Mouse (Mus musculus) kidney, embryonic 15.5 days (tissue): ENCODE results near the gene Sertad2. TPM values are rescaled to one million over a fixed set of nuclear protein-coding genes. Genes with fewer than 3 reads are reported as not detected.
A peak's percentile ranks its signal among the peaks of the same experiment; 100 is the strongest.

ENCODE experiments used
- ATAC-seq: fragments of 200-750 bp; cut with Nextera tagmentation; replicated peaks from 2 replicates; pipeline ENCODE4 v1.8.0; 2017; ENCODE audit warnings: moderate TSS enrichment; ENCODE audit not compliant: low FRiP score
- H3K27ac ChIP-seq: fragments of 300-500 bp; sonication (generic); 2 replicates; pipeline ENCODE4 v1.5.1; 2015; ENCODE audit warnings: mild to moderate bottlenecking, inconsistent platforms
- H3K27me3 ChIP-seq: fragments of 300-500 bp; sonication (generic); 2 replicates; pipeline ENCODE4 v1.6.1; 2015; ENCODE audit warnings: inconsistent platforms
- H3K36me3 ChIP-seq: fragments of 300-500 bp; sonication (generic); 2 replicates; pipeline ENCODE4 v1.6.1; 2015; ENCODE audit warnings: inconsistent platforms
- H3K4me1 ChIP-seq: fragments of 300-500 bp; sonication (generic); 2 replicates; pipeline ENCODE4 v1.6.1; 2015; ENCODE audit warnings: inconsistent platforms
- H3K4me2 ChIP-seq: fragments of 300-500 bp; sonication (generic); 2 replicates; pipeline ENCODE4 v1.6.1; 2015; ENCODE audit warnings: moderate library complexity, mild to moderate bottlenecking, inconsistent platforms
- H3K4me3 ChIP-seq: fragments of 300-500 bp; sonication (generic); replicated peaks from 2 replicates; pipeline ENCODE4 v1.5.1; 2015; ENCODE audit warnings: mild to moderate bottlenecking, inconsistent platforms
- H3K9ac ChIP-seq: fragments of 300-500 bp; sonication (generic); 2 replicates; pipeline ENCODE4 v1.6.1; 2015; ENCODE audit warnings: mild to moderate bottlenecking, inconsistent platforms
- H3K9me3 ChIP-seq: fragments of 300-500 bp; sonication (generic); replicated peaks from 2 replicates; pipeline ENCODE4 v1.6.1; 2016; ENCODE audit warnings: inconsistent platforms
- WGBS: fragments of 180-500 bp; shearing (Covaris S2); methylation state at CpG from one replicate; pipeline ENCODE4 v1.1.7; 2015; ENCODE audit warnings: mixed read lengths; 5-methylcytosine and 5-hydroxymethylcytosine counted together
- polyA plus RNA-seq: library from polyadenylated mRNA; unstranded; fragments of >200 nt; fragmentation: Nextera tagmentation; extraction: Ambion mirVana; gene quantifications from 2 replicates; pipeline ENCODE4 v1.2.1, GENCODE M21; 2015

The Sertad2 gene
- polyA plus RNA-seq, 1 experiment from 2014 or later: 36.5 TPM

DNA sequence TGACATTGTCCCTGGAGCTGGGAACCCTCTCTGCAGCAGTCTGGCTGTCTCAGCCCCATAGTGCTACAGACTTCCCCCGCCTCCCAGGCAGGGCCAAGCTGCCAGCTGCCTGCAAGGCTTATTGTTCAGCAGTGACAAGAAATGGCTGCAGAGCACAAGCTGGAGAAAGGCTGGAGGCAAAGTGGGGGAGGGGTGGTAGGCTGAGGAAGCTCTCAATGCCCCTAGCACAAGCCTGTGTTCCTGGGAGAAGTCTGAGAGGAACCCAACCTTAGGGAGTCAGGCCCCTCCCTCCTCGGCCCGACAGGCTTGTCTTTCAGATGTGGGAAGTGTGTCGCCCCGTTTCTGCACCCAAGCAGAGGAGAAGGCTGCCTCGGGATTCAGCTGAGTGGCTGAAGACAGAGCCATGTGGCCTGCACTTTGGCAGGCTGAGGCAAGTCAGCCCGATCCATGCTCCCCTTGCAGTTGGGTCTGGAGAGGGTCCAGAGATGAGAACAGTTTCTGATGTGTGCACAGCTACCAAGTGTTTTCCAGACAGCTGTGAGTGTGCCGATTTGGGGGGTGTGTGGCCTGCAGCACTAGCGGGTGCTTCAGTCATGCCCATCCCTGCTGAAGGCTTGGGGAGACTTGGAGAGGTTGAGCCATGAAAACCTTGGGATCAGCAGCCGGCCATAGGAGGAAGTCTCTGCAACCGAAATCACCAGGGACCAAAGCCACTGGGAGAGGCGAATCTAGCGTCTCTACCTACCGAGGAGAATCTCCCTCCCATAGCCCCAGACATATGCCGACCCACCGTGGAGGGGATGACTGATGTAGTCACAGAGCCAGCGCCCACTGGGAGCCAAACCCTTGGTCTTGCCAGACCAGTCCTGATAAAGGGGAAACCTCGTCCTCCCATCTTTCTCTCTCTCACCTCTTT lies 113.0 kb downstream of the Sertad2 start:
- WGBS: 23% methylated on average over 18 of the region's 18 CpGs

DNA sequence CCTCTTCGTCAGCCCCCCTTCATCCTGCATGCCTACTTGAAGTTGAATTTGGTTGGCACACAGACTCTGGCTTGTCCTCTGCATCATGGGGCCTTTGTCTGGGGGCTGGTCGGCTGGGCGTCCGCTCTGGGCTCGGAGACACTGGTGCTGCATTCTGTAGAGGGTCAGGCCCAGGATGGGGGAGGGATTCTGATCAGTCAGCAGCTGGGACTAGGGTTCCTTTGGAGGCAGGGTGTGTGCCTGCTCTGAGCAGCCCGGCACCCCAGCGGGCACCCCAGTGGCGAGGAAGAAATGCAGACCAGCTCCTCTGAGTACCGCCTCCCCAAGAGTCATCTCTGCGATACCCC lies 113.6 kb downstream of the Sertad2 start:
- 47% methylated on average over 10 of the region's 10 CpGs for WGBS
- peaks cover 24% of the 10 kb centered on the region for H3K4me1 ChIP-seq
- H3K27ac ChIP-seq: peak overlapping the region; percentile 79
- H3K4me3 ChIP-seq: 0 out of 2 replicates have a peak overlapping the region, but pooled peaks have one; percentile 4
- no peak overlapping the region for H3K9ac ChIP-seq
- H3K36me3 ChIP-seq: peaks cover 9% of the 10 kb centered on the region
- H3K27me3 ChIP-seq: no peaks in the 10 kb centered on the region
- H3K9me3 ChIP-seq: no peaks in the 10 kb centered on the region
- no peak for ATAC-seq
- peak overlapping the region; percentile 46 for H3K4me2 ChIP-seq

More for the DNA sequence above, 113.0 kb downstream of the Sertad2 start:
- Histone ChIP-seq H3K36me3 (peaks cover 14% of the 10 kb centered on the region), H3K9ac (peak overlapping the region; percentile 35), H3K4me1 (peaks cover 23% of the 10 kb centered on the region), H3K4me2 (peak overlapping the region; percentile 46), H3K4me3 (0 out of 2 replicates have a peak overlapping the region, but pooled peaks have one; percentile 4), H3K27me3 (no peaks in the 10 kb centered on the region), H3K9me3 (no peaks in the 10 kb centered on the region), H3K27ac (peak overlapping the region; percentile 79)
- ATAC-seq: peak; percentile 81

DNA sequence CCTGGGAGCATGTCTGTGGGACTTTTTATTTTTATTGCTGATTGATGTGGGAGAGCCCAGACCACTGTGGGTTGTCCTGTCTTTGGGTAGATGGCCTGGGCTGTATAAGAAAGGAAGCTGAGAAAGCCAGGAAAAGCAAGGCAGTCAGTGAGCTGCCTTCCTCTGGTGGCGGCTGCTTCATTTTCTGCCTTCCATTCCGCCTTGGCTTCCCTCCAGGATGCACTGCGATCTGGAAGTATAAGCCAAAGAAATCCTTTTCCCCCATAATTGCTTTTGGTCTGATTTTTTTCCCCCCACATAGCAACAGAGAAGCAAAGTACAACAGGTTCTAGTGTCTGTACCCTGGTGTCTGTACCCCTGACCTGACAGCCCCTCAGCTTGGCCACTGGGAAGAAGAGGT lies 116.0 kb downstream of the Sertad2 start:
- H3K4me3 ChIP-seq: no peak overlapping the region
- no peaks in the 10 kb centered on the region; the same call in 1 of the 2 replicates for H3K36me3 ChIP-seq
- H3K4me1 ChIP-seq: peaks cover 24% of the 10 kb centered on the region
- 70% methylated on average over 3 of the region's 3 CpGs for whole genome bisulfite sequencing
- no peak overlapping the region for H3K4me2 ChIP-seq
- no peaks in the 10 kb centered on the region for H3K27me3 ChIP-seq
- ATAC-seq: no peak
- H3K9me3 ChIP-seq: no peaks in the 10 kb centered on the region
- no peak overlapping the region for H3K9ac ChIP-seq
- no peak overlapping the region for H3K27ac ChIP-seq

DNA sequence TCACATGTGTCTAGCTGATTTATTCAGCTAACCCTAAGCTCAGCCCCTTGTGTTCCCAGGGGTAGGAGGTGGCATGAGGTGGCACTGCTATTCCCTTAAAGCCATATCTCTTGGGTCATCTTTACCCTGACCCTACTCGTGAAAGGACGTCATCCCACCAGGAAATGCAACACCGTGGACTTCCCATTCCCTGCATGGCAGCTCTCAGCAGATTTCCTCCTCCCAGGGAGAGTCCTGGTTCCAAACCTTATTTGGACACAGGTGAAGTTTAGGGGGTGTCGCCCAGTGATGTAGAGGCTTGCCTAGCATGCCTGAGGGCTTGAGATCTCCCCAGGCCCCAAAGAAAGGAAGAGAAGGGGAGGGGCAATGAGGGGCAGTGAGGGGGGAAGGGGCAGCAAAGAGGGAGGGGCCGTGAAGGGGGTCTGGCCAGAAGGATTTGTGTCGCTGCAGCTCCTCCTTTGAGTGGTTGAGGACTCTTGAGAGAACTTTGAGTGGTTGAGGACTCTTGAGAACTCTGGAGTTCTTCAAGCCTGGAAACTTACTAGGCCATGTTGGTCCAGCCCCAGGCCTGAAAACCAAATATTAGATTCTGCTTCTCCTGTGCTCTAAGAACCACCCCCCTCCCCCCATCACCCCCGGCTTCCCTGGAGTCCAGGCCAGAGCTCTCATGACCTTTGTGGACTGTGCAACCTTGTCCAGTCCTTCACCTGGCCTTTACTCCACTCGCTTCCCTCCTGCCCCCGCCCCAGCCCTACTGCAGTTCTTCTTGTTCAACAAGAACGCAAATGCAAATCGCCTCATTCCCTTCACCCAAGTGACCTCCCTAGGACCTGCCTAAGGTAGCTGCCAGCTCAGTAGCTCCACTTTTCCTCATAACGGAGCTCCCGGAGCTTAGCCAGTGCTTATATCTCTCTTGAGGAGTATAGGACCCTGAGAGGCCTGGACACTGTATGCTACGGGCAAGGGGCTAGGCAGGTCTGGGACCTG lies 117.4 kb downstream of the Sertad2 start:
- H3K9me3 ChIP-seq: no peaks in the 10 kb centered on the region
- ATAC-seq: no peak
- H3K4me3 ChIP-seq: no peak overlapping the region
- no peak overlapping the region for H3K9ac ChIP-seq
- WGBS: 80% methylated on average over 14 of the region's 14 CpGs
- no peaks in the 10 kb centered on the region for H3K36me3 ChIP-seq
- H3K4me1 ChIP-seq: peaks cover 20% of the 10 kb centered on the region
- H3K27ac ChIP-seq: no peak overlapping the region
- H3K4me2 ChIP-seq: no peak overlapping the region
- H3K27me3 ChIP-seq: no peaks in the 10 kb centered on the region

DNA sequence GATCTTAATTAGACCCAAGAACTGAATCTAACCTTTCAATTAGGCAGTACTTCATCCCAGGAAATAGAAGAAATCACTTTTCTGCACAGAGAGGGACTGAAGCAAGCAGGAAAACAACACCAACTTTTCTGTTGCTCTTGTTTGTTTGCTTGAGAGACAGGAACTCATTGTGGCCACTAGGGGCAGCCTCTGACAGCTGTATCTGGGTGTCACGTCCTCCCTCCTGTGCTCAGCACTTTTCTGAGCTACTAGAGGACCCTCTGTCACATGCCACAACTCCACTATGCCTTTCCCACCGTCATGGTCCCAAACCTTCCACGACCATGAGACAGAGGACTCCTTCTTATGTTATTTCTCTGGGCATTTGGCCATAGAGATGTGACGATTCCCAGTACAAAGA lies 118.6 kb downstream of the Sertad2 start:
- no peaks in the 10 kb centered on the region for H3K36me3 ChIP-seq
- H3K27ac ChIP-seq: no peak overlapping the region
- no peaks in the 10 kb centered on the region for H3K9me3 ChIP-seq
- ATAC-seq: no peak
- H3K27me3 ChIP-seq: no peaks in the 10 kb centered on the region
- H3K4me2 ChIP-seq: no peak overlapping the region
- peaks cover 8% of the 10 kb centered on the region for H3K4me1 ChIP-seq
- H3K4me3 ChIP-seq: no peak overlapping the region
- no peak overlapping the region for H3K9ac ChIP-seq
- 37% methylated on average over 4 of the region's 4 CpGs for WGBS

DNA sequence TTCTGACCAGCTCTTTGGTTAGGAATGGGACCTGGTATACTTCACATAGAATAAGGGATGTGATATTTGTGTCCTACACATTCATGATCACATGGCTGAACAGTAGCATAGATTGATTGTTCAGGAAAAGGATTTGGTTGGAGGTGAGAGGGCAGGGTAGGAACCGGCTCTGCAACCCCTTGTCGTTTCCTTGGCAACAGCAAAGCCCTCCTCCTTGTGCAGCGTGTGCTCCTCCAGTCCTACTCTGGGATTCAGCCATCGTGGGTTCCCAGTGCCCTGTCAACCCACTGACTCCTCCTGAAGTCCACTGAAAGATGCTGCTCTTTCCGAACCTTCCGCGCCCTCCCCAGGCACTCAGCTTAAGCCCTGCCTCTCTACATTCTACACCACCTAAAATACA lies 119.8 kb downstream of the Sertad2 start:
- Histone ChIP-seq H3K36me3 (no peaks in the 10 kb centered on the region), H3K9ac (no peak overlapping the region), H3K27ac (no peak overlapping the region), H3K9me3 (no peaks in the 10 kb centered on the region), H3K4me3 (no peak overlapping the region), H3K27me3 (no peaks in the 10 kb centered on the region), H3K4me2 (no peak overlapping the region), H3K4me1 (0 out of 2 replicates have a peak, but pooled peaks cover 3% of the 10 kb centered on the region)
- no peak for ATAC-seq
- 67% methylated on average over 7 of the region's 7 CpGs for WGBS

DNA sequence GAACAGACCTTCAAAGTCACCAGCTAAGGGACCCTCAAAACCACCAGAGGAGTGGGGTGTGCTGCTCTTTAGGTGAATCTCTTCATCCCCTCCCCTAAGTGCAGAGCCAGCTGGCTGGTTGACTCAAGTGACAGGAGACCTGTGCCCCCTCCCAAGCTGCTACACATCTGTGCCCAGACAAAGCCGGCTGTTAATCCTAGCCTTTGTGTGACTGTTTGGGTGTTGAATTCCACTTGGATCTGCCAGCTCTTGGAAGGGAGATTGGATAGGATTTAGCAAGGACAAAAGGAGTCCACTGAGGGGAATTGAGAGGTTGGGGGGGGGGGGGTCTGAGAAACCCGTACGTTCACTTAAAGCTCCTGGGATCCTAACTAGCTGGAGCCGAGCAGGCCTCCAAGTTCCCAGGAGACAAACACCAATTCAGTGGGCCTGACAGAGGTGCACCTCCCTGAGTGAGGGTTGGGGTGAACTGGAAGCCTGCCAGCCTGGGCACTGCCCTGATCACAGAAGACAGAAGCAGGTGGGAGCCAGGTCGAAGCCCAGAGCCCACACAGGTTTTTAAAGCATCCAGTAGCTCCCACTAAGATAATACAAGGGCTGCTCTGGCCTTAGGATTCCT lies 120.6 kb downstream of the Sertad2 start:
- H3K36me3 ChIP-seq: no peaks in the 10 kb centered on the region
- no peaks in the 10 kb centered on the region for H3K9me3 ChIP-seq
- 0 out of 2 replicates have a peak, but pooled peaks cover 3% of the 10 kb centered on the region for H3K4me1 ChIP-seq
- no peak overlapping the region for H3K27ac ChIP-seq
- H3K4me3 ChIP-seq: no peak overlapping the region
- WGBS: 55% methylated on average over 5 of the region's 5 CpGs
- ATAC-seq: no peak
- H3K4me2 ChIP-seq: no peak overlapping the region
- H3K9ac ChIP-seq: no peak overlapping the region
- H3K27me3 ChIP-seq: no peaks in the 10 kb centered on the region

DNA sequence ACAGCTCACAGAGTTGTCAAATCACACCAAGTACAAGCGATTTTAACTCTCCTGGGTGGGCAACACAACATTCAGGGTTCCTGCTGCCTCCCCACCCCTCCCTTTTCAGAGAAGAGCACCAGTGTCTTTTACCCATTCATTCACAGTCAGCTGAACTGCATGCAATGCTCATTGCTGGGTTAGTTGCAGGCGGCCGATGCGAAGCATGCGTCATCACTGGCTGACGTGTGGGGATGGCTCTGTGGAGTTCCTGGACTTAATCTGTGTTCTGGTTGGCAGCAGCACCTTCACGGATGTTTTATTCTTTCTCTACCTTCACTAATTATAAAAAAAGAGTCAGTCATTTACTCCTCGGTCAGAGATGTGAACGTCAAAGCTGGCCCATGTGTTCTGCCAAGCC lies 121.8 kb downstream of the Sertad2 start:
- no peak for ATAC-seq
- 0 out of 2 replicates have a peak, but pooled peaks cover 3% of the 10 kb centered on the region for H3K4me1 ChIP-seq
- WGBS: 82% methylated on average over 9 of the region's 9 CpGs
- no peak overlapping the region for H3K4me2 ChIP-seq
- H3K4me3 ChIP-seq: no peak overlapping the region
- H3K27ac ChIP-seq: no peak overlapping the region
- H3K9me3 ChIP-seq: no peaks in the 10 kb centered on the region
- no peaks in the 10 kb centered on the region for H3K27me3 ChIP-seq
- H3K9ac ChIP-seq: no peak overlapping the region
- H3K36me3 ChIP-seq: no peaks in the 10 kb centered on the region

DNA sequence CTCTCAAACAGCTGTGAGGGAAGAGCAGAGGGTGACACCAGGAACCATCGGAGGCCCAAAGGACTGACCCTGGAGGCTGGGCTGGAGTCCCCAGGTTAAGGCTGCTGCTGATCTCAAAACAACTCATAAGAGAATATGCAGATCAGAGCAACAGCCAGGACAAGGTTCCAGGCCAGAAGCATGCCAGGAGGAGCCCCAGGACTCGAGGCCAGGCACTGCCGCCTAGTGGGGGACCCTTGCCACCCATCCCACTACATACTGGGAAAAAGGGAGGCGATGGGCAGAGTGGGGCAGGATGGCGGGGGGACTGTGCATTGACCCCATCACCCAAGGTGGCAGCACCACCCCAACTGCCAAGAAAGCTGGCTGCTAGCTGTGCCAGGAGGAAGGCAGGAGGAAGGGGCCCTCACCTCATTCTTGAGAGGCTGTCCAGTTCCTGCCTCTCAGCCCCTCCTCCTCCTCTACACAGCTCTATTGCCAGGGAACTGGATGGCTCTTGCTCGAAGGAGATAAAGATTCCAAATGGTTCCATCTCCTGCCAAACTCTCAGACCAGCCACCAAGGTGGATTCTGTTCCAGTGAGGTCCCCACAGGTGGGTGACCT lies 128.8 kb downstream of the Sertad2 start:
- no peaks in the 10 kb centered on the region for H3K36me3 ChIP-seq
- H3K4me3 ChIP-seq: no peak overlapping the region
- ATAC-seq: 0 out of 2 replicates have a peak, but pooled peaks have one; percentile 40
- no peak overlapping the region for H3K9ac ChIP-seq
- H3K27me3 ChIP-seq: no peaks in the 10 kb centered on the region
- H3K9me3 ChIP-seq: no peaks in the 10 kb centered on the region
- WGBS: 59% methylated on average over 6 of the region's 6 CpGs
- no peak overlapping the region for H3K4me2 ChIP-seq
- no peaks in the 10 kb centered on the region for H3K4me1 ChIP-seq
- no peak overlapping the region for H3K27ac ChIP-seq

DNA sequence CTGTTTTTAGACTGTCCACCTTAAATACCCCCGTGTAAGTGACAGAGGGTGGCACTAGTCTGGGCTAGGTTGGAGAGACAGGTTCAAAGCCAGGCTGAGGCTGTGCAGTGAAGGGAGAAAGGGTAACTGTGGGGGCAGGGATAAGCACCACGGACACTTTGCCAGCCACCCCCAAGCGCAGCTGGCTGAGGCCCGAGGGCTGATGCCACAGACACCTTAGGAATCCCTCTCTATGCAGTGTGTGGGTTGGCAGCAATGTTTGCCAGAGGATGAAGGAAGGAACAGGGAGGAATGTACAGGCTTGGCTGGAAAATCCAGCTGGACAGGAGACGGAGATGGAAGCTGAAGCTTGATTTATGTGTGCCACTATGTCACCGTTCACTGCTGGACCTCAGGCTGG lies 129.5 kb downstream of the Sertad2 start:
- Histone ChIP-seq H3K9me3 (no peaks in the 10 kb centered on the region), H3K9ac (no peak overlapping the region), H3K27me3 (no peaks in the 10 kb centered on the region), H3K27ac (no peak overlapping the region), H3K4me1 (no peaks in the 10 kb centered on the region), H3K4me3 (no peak overlapping the region), H3K4me2 (no peak overlapping the region), H3K36me3 (no peaks in the 10 kb centered on the region)
- WGBS: 60% methylated on average over 6 of the region's 6 CpGs
- no peak for ATAC-seq

DNA sequence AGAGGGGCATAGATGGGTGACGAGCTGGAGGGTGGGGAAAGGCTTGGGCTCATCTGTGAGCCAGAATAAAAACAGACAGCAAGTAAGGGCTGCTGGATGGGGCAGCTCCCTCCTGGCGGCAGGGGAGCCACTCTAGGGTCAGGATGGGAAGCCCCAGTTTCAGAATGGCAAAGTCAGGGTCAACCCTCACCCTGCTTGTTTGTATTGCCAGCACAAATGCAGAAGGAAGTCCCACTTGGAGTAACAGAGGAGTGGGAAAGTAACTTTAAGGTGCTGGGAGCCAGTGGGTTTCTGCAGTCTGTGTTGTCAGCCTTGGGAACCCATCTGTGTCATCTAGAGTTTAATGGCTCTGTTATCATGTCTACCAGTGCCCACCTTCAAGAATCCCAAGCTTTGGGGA lies 136.3 kb downstream of the Sertad2 start:
- 84% methylated on average over 2 of the region's 2 CpGs for WGBS
- Histone ChIP-seq H3K36me3 (0 out of 2 replicates have a peak, but pooled peaks cover 6% of the 10 kb centered on the region), H3K27ac (no peak overlapping the region), H3K4me1 (no peaks in the 10 kb centered on the region), H3K27me3 (no peaks in the 10 kb centered on the region), H3K4me2 (no peak overlapping the region), H3K9ac (no peak overlapping the region), H3K4me3 (no peak overlapping the region), H3K9me3 (no peaks in the 10 kb centered on the region)
- ATAC-seq: no peak
